Mouse (Mus musculus) left cerebral cortex, postnatal 4 days (tissue): Measurements from ENCODE around the gene Npm3. TPM values are rescaled to one million over a fixed set of nuclear protein-coding genes. Genes with fewer than 3 reads are reported as not detected.

Source experiments
- DNase-seq: peaks from one replicate; pipeline ENCODE4 v3.0.0-alpha.2; 2022
- intact Hi-C: fragments of 180-260 bp; cut with DNase I; formaldehyde crosslinking; loops from one replicate; pipeline ENCODE4 v1.15.1; 2025
- total RNA-seq, 2 experiments: library from RNA; stranded (reverse); gene quantifications; 2 replicates each; pipeline ENCODE4 v1.2.3; 2021

The Npm3 gene
- total RNA-seq = 10 to 100 TPM; 26.3 to 31.6 TPM

DNA sequence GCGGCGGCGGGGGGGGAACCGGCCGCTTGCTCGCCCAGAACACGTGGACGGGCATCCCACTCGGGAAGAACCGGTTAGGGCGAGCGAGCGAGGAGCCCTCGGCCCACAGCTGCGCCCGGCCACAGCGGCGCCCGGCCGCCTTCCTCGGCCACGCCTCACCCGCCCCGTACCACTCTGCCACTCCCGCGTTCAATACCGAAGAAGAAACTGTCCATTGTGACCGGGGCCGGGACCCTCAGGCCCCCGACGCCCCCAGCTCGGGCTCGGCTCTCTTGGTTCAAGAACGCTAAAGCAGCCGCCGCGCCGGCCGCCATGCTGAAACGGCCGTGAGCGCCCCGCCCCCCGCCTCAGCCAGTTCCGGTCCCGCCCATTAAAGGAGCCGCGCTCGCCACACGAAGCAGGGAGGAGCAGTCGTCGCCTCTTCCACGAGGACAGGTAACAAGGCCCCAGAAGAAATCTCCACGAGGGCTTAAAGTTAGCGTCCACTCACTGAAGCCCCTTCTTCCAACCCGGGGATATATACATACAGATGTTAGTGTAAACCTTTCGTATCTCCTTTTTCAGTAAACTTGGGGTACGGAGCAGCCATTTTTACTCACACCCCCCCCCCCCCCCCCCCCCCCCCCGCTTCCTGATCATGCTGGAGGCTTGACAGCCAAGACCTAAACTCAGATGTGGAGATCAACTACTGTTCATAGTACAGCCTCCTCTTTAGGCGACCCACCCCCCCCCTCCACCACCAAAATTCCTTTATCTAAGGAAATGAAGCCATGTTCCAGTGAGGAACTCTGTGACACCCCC, at the start of gene Npm3:
Gene Npm3, minus strand, starts transcription at position 349 of the 801 bp plus-strand sequence.
- intact Hi-C loops = loop anchor here (5.0 kb wide), 2 partner anchors 172 to 527 kb away; no protein-coding TSS in a partner anchor
- DNase-seq = peak; percentile 90

DNA sequence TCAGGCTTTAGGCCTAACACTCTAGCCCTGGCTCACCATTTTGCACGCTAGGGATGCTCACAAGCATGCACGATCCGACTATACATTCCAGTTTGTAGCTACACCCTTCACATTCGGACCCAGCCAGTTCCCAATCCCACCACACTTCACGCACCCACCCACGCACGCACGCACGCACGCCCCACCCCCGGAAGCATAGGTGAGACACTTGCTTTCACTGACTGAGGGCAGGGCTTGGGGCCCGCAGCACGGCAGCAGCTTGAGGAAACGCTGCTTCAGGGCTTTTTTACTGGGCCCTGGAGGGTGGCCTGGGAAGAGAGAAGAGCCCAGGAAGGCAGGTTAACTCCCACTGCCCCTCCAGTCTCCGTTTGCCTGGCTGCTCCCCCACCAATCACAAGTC, 47.5 kb upstream of the Npm3 start:
- DNase-seq = no peak
- intact Hi-C loops = no loop called here

DNA sequence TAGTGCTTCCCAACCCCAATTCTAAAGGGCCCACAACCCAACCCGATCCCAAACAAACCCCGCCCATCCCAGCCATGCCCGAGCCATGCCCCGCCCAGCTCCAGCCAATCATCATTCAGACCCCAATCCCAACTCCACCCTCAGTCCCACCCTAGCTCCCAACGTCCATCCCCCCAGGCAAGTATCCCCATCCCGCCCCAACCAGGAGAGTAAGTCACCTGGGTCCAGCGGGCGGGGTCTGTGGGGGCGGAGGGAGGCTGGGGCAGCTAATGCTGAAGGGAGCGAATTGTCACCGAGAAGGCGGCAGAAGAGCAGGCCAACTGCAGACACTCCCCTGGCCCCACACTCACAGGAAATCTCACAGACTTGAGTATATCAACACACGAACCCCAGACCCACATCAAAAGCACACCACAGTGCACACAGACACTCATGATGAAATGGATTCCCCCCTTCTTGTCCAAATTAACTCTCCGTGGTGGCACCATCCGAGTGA, 46.7 kb upstream of the Npm3 start:
- no peak for DNase-seq
- intact Hi-C loops = no loop called here

DNA sequence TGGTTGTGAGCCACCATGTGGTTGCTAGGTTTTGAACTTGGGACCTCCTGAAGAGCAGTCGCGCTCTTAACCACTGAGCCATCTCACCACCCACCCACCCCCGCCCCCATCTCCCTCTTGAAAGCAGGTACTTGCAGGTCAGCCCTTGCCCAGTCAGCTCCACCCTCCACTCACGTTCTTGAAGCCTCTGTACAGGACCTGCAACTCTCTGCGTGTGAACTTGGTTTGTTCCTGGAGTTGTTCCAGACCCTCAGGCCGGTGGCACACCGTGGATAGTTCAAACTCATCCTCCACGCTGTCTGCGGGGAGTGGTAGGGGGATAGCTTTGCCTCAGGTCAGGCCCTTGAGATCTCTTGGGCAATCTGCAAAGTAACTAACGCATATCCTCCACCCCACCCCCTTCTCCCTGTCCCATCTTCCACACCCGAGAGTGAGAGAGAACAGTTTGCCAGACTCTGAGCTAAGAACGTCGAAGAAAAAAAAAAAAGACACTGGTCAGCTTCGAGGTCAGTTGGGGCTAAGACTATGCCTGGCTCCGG, 46.1 kb upstream of the Npm3 start:
- intact Hi-C loops = no loop called here
- no peak for DNase-seq

DNA sequence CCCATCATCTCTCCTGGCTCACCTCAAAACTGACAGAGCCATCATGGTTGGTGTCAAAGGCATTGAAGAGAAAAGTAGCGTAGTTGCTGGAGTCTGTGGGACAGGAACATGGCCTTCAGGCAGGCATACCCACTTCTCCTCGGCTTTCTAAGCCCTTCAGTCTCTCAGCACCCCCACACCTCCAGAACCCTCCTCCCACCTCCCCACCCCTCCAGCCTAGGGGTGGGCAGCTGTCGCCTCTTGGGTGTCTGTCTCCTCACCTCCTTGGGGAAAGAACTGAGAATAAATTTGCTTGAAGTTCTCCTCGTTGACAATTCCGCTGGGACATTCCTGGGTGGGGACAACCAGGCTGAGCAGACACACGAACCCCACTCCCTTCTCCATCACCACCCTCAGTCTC, 45.3 kb upstream of the Npm3 start:
- intact Hi-C loops = no loop called here
- no peak for DNase-seq

DNA sequence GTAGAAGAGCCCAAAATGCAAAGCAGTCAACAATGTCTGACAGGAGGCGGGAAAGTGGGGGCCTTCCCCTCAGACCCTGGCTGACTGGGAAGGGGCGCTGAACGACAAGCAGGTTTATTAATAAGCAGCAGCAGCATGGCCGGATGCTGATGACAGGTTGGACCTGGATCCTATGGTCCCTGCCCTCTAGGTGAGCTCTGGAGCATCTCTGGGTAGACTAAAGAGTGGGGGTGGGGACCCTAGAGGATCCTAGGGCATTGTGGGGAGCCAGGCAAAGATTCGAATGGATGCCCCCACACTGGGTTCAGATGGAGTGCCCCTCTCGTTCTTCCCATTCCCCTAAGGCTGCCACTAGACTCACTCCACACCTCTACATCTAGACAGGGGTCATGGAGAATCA, 43.0 kb upstream of the Npm3 start:
- DNase-seq = no peak
- intact Hi-C loops = no loop called here

DNA sequence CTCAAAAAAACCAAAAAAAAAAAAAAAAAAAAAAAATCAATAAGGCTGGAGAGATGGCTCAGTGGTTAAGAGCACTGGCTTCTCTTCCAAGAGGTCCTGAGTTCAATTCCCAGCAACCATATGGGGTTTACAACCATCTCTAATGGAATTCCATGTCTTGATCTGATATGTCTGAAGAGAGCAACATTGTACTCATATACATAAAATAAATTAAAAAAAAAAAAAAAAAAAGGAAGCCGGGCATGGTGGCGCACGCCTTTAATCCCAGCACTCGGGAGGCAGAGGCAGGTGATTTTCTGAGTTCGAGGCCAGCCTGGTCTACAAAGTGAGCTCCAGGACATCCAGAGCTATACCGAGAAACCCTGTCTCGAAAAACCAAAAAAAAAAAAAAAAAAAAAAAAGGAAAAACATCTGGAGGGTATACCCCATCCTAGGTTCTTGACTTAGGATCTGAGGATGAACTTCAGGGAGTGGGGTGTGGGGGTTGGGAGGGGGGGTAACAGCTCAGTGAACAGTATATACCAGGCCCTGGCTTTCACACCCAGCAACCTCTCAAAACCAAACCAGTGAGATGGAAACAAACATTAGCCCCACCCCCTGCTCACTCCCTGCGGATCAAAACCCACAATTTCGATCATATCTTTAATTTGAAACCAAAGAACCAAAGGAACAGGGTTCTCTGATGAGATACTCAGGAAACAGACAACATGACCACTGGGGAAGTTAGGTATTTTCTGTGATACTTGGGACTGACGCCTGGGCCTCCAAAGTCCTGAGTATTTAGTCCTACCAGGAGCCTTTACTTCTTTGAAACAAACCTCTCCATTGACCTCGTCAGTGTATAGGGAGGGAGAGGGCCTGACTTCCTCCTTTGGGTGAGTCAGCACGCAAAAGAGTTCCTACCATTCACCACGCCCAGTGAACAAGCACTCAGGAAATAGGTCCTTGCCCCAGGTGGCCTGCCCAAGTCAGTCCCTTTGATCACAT, 40.8 kb upstream of the Npm3 start:
- intact Hi-C loops = no loop called here
- no peak for DNase-seq

DNA sequence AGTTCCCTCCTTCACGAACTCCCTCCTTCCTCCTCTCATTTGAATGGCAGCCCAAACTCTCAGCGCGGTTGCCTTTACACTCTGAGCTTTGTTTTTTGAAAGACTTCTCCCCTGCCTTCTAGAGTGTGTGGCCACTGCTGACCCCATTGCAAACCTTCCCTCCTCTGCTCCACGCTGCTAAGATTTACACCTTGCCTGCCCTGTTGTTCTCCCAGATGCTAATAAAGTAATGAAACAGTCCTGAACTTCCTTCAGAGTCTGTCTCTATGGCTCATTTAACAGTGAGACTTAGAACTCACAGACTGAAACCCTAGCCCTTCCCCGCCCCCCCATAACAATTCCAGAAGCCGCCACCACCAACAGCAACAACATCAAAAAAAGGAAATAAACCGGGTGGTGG, 40.0 kb upstream of the Npm3 start:
- DNase-seq = no peak
- intact Hi-C loops = no loop called here

DNA sequence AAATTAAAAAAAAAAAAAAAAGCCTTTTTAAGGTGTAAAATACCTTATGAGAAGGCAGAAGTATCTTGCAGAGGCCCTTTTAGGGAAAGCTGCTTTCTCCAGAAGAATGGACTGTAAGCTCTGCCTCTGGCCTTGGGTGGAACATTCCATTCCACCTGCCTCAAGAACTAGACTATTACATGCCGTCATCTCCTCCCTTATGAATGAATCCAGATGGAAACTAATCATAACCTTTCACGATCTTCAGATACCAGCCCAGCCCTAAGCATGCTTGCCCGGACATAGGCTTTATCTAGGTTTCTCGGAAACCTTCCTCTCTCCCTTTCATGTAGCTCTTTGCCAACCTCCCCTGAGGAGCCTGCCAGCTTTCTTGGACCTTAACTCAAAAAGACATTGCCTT, 38.9 kb upstream of the Npm3 start:
- intact Hi-C loops = no loop called here
- DNase-seq = no peak

DNA sequence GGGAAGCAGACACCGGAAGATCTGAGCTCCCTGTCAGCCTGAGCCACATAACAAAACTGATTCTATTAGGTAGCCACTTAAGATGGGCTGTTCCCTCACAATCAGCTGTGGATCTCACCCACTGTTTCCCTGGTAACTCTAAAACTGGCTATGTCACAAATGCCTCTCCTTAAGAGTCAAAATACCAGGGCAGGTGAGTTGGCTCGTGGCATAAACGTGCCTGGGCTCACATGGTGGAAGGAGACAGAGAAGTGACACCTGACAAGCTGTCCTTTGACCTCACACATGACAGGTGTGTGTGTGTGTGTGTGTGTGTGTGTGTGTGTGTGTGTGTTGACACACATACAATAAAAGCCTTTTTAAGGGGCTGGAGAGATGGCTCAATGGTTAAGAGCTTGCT, 38.1 kb upstream of the Npm3 start:
- intact Hi-C loops = no loop called here
- no peak for DNase-seq

DNA sequence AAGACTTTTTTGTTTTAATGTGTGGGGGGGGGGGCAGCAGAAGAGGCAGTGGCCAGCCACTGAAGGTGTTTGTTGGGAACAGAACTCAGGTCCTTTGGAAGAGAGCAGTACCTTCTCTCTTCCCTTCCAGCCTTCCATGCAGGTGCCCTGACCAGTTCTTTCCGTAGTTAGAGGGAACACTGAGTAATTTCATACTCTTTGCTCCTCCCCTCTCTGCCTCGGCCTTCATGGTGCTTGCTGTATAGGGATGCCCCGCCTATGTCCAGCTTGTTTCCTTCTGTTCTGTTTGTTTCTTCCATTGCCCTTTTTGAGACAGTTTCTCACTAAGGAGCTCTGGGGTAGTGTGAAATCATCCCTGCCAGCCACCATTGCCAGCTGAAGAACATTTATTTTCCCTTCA, 36.1 kb upstream of the Npm3 start:
- intact Hi-C loops = no loop called here
- no peak for DNase-seq

DNA sequence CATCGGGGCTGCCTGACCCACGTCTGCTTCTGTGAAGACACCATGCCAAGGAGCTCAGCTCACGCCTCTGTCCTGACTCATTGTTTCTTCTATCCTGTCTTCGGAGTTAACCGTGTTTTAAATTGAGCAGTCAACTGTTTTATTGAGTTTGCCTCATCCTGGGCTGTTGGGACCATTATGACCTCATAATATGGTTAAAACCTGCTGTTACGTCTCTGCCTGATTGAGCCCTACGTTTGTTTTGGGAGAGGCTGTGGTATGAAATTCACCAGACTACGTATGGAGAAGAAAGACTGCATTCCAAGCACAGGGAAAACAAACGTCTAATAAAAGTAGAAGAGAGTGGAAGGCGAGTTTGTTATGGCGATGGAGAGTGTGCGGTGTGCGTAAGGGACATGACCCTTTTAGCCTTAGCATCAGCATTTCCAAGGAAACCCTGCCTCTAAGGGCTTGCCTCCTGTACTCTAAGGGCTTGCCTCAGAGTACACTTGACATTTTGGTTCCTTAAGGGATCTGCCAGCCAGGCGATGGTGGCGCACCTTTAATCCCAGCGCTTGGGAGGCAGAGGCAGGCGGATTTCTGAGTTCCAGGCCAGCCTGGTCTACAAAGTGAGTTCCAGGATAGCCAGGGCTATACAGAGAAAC, 34.7 kb upstream of the Npm3 start:
- intact Hi-C loops = no loop called here
- no peak for DNase-seq

DNA sequence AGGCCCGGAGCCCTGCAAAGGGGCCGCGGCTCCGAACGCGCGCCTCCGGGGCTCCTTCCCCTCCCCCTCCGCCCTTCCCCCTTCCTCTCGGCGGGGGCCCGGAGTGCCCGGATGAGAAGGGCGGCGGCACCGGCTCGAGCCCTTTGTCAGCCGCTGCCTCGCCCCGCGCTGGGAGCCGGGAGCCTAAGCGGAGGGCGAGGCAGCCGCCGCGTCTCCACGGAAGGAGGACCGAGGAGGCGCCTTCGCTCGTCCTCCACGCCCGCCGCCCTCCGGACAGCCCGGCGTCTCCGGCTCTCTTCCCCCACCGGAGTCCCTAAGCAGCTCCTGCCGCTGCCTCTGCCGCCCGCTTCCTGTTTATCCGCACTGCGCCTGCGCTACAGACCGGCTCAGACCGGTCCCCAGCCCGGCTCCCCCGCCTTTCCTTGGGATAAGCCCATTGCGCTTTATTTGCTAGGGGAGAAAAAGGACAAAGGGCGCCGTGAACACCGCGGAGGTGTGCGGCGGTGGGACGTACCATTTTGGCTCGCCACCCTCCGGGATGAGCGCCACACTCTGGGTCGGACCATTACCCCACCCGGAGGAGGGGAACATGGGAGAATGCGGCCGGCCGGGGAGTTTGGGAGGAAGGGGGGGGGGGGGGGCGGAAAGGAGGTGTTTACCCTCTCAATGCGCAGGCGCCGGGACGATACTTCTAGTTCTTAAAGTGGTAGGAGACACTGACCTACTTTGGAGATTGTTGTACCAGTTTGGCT, 34.0 kb upstream of the Npm3 start, which contains the start of gene Mgea5:
Gene Mgea5, minus strand, starts transcription at position 657 of the 752 bp plus-strand sequence.
- DNase-seq = peak; percentile 99
- intact Hi-C loops = no loop called here

DNA sequence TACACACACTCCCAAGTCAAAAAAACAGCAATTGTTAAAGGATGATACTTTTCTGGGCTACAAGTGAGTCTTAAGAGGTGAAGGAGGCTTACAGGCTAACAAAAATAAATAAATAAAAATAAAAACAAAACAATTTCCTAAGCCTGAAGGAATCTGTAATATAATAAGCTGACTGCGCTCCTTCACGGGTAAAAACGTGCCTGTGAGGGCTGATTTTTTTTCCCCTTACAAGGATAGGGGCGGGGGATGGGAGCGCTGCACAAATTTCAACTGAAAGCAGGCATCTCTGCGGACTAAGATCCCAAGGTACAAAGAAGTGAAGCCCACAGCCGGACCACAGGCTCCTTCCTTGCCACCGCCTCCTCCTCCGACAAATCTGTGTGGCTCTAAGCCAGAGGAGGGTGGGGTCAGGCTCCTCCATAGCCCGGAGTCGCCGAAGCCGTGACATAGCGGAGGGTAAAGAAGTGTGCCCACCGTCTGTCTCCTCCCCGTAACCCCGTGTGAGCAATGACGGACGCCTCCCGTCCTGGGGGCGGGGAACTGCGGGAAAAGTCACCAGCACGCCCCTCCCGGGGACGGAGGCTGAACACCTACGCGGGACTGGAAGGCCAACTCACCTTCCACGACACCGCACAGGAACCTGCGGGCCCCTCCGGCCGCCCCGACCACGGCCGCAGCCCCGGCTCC, 33.1 kb upstream of the Npm3 start:
- intact Hi-C loops = no loop called here
- peak; percentile 82 for DNase-seq

DNA sequence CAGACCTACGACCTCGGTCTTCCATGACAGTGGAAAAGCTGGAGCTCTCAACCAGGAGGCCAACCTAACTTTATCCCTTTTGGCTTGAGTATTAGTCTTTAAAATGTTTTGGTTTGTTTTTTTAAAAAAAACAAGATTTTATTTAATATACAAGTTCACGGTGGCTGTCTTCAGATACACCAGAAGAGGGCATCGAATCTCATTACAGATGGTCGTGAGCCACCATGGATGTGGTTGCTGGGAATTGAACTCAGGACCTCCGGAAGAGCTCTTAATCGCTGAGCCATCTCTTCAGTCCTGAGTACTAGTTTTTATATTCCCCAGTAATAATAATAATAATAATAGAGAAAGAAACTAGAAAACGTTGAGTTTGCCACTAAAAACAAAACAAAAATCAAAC, 32.3 kb upstream of the Npm3 start:
- intact Hi-C loops = no loop called here

DNA sequence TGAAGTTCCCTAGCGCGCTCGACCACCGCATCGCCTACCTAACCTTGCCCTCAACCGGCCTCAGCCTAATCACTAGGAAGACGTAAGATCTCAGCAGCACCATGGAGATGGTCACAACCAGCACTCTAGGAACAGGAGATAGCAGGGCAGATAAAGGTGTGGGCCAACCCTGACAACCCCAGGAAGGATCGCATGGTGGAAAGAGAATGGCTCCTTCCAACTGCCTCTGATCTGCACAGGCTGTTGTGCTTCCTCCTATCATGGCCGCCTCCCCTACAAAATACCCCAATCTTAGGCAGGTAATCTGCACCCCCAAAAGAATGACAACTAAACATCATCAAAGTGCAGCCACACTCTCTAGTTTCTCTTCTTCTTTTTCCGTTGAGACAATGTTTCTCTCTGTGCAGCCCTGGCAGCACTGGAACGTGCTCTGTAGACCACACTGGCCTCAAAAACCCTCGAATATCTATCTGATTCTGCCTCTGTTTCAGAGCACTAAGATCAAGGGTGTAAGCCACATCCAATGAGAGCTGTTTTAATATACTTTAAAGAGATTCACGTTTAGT, 31.0 kb upstream of the Npm3 start:
- intact Hi-C loops = no loop called here
- DNase-seq = no peak

More for the DNA sequence above, 32.3 kb upstream of the Npm3 start:
- DNase-seq = no peak

DNA sequence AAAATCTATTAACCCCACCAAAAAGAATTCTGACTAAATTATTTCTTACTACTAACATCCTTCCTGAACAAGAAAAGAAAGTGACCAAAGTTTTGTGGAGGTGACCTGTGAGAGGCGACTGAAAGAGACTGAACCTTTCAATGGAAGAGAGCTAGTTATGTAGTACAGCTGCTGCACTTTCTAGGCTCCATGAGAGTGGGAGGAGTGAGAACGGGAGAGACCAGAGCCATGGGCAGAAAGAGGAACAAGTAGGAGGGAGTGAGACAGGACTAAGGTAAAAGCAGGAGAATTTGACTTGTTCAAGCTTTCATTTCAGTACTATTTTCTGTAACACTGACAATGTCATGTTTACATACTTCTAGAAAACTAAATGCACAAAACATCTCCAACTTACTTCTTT, 26.1 kb upstream of the Npm3 start:
- intact Hi-C loops = no loop called here
- no peak for DNase-seq

DNA sequence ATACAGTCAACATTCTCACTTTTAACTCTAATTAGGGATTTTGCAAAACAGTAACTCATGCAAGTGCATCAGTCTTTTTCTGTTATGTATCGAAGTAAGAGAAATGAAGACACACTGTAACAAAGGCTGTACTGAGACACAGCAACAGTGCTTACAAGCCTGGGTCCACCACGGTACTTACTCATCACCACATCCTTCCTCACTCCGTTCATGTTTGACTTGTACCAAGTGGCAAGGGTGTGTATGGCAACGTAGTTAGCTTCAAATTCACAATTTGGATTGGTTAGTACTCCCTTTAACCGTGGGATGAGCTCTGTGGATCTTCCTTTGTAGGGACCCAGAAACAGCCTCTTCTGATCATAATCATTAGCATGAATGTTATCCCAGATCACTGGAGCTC, 22.1 kb upstream of the Npm3 start:
- intact Hi-C loops = no loop called here
- DNase-seq = no peak

DNA sequence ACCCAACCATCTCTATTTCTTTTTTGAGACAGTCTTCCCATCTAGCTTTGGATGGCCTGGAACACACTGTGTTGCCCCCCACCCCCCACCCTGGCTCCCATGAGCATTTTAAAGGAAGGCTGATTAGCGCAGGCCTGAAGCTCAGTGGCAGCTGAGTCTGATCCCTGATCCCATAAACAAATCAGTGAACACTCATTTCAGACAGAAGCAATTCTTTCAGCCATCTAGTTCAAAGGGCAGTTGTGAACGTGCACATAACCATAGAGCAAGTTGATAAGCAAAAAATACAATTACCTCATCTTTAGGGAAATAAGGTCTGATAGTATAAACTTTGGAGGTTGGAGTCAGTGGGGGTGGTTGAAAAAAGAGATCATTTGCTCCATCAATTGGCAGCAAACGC, 11.4 kb upstream of the Npm3 start:
- DNase-seq = no peak
- intact Hi-C loops = no loop called here
